Mouse (Mus musculus): ENCODE data around the gene Ksr1. TPM values are rescaled to one million over a fixed set of nuclear protein-coding genes. Genes with fewer than 3 reads are reported as not detected.

The Ksr1 gene
- total and polyA plus RNA-seq, 3 experiments = 22.5 to 73.1 (median 61.2) TPM

DNA sequence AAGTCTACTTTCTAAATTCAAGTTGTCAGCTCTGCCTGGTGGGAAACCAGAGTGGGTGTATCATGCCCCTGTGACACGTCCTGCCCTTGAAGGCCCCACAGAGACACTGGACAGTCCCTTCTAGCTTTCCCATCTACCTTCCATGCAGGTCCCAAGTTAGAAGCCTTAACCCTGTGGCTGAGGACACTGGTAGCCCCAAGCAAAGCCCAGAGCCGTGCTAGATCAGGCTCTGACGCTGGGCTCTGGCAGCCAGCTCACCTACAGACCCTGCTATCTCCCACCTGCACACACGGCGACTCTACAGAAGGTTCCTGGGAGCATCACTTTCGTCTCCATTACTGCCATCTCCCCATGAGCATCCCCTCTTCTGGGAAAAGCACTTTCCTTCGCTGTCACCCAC, 162.7 kb downstream of the Ksr1 start:
- TF ChIP-seq MAX (IDR thresholded peaks at IDR 0.05; ENCODE audit: low read length) (no peak), ZC3H11A (IDR thresholded peaks at IDR 0.05; ENCODE audit: low read depth, low read length) (no peak), USF1 (IDR thresholded peaks at IDR 0.05; ENCODE audit: low read depth, low read length) (no peak), USF2 (conservative IDR thresholded peaks at IDR 0.05; ENCODE audit: low read depth, low read length) (no peak), EP300 (IDR thresholded peaks at IDR 0.05; ENCODE audit: low read length) (no peak), ZMIZ1 (IDR thresholded peaks at IDR 0.05; ENCODE audit: low read depth, low read length) (no peak), SIN3A (IDR thresholded peaks at IDR 0.05; ENCODE audit: low read length) (no peak), HCFC1 (IDR thresholded peaks at IDR 0.05; ENCODE audit: low read depth, low read length) (no peak), CHD2 (IDR thresholded peaks at IDR 0.05; ENCODE audit: low read length) (no peak), IRF4 (IDR thresholded peaks at IDR 0.05; ENCODE audit: low read depth, low read length) (no peak), MXI1 (IDR thresholded peaks at IDR 0.05; ENCODE audit: low read depth, low read length) (no peak), TBP (conservative IDR thresholded peaks at IDR 0.05; ENCODE audit: low read depth, low read length) (no peak), ZNF384 (IDR thresholded peaks at IDR 0.05; ENCODE audit: low read depth, low read length) (no peak), MEF2A (IDR thresholded peaks at IDR 0.05; ENCODE audit: borderline replicate concordance, low read depth, low read length) (no peak), MYC (IDR thresholded peaks at IDR 0.05; ENCODE audit: low read depth, low read length) (no peak), POLR2AphosphoS2 (IDR thresholded peaks at IDR 0.05; ENCODE audit: low read depth, low read length) (no peak), ETS1 (conservative IDR thresholded peaks at IDR 0.05; ENCODE audit: low read depth, low read length) (no peak), JUND (conservative IDR thresholded peaks at IDR 0.05; ENCODE audit: low read depth, low read length) (no peak), BHLHE40 (IDR thresholded peaks at IDR 0.05; ENCODE audit: low read depth, low read length) (no peak)
- Histone ChIP-seq H3K36me3 (replicated peaks in 1 of 2; ENCODE audit: control insufficient read depth in 1 of 2, insufficient read depth in 1 of 2, low read length in 1 of 2) (peaks cover 0 to 66% of the 10 kb centered on the region in 2 experiments), H3K27me3 (replicated peaks) (no peaks in the 10 kb centered on the region), H3K9me3 (replicated peaks; ENCODE audit: low read length) (no peaks in the 10 kb centered on the region), H3K27ac (ENCODE audit: insufficient read depth, low read depth) (no peak overlapping the region), H3K9ac (ENCODE audit: insufficient read depth, low read depth) (no peak overlapping the region), H3K4me1 (ENCODE audit: control insufficient read depth in 1 of 2, insufficient read depth in 2 of 2) (peaks cover 8 to 27% of the 10 kb centered on the region in 2 experiments), H3K4me3 (replicated peaks in 1 of 3; ENCODE audit: low read depth in 2 of 3, low read length in 2 of 3, poor library complexity in 1 of 3) (no peak overlapping the region), H3K79me2 (replicated peaks; ENCODE audit: control insufficient read depth, extremely low read depth, insufficient read depth, poor library complexity, severe bottlenecking) (no peaks in the 10 kb centered on the region), H3K4me2 (ENCODE audit: insufficient read depth, low read depth, poor library complexity, severe bottlenecking) (no peak overlapping the region)
- in situ Hi-C loops (cut with MboI; ENCODE audit: low pct_ligation_motif_present, low pct_unique_long_range_greater_than_20kb, low sequenced_read_pairs) = no loop called here
- dilution Hi-C loops (cut with MboI; ENCODE audit: extremely low pct_ligation_motif_present, extremely low pct_unique_long_range_greater_than_20kb, low sequenced_read_pairs) = no loop called here
- no peak for DNase-seq (ENCODE audit: extremely low read depth)

DNA sequence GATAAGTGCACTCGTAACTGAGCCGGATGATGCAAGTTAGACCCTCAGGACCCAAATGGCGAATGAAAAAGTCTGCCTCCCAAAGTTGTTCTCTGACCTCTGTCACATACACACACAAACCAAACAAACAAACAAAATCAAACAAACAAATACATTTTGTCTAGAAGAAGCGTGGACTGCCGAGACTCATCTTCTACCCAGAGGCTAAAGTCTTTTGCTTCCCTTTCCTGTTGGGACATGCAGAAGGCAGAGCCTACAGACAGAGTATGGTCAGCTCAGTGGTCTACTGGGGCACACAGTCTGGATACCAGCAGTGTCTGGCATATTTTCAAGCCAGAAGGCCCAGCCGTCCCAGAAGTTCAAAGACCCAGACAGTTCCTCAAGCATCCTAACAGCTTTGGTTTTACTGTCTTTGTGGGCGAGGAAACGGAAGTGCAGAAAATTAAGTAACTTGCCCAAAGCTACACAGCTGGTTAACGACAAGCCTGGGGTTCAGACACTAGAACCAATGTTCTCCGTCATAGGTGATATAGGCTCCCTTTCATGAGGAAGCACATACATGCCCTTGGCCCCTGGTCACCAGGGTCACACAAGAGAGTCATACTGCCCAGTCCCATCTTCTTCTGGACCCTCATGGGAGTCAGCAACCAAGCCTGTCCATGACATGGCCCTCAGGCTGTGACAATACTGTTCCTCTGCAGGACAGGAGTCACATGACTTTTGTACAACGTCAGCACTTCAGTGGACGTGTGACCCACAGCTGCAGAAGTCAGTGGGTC, 163.5 kb downstream of the Ksr1 start:
- dilution Hi-C loops (cut with MboI; ENCODE audit: extremely low pct_ligation_motif_present, extremely low pct_unique_long_range_greater_than_20kb, low sequenced_read_pairs) (no loop called here), in situ Hi-C loops (cut with MboI; ENCODE audit: low pct_ligation_motif_present, low pct_unique_long_range_greater_than_20kb, low sequenced_read_pairs) (no loop called here)
- peaks cover 0 to 72% of the 10 kb centered on the region in 2 experiments for H3K36me3 ChIP-seq (replicated peaks in 1 of 2; ENCODE audit: control insufficient read depth in 1 of 2, insufficient read depth in 1 of 2, low read length in 1 of 2)
- no peaks in the 10 kb centered on the region for H3K79me2 ChIP-seq (replicated peaks; ENCODE audit: control insufficient read depth, extremely low read depth, insufficient read depth, poor library complexity, severe bottlenecking)
- TF ChIP-seq POLR2AphosphoS2 (IDR thresholded peaks at IDR 0.05; ENCODE audit: low read depth, low read length) (no peak), ZC3H11A (IDR thresholded peaks at IDR 0.05; ENCODE audit: low read depth, low read length) (no peak), MAZ (IDR thresholded peaks at IDR 0.05; ENCODE audit: low read depth, low read length) (no peak), USF1 (IDR thresholded peaks at IDR 0.05; ENCODE audit: low read depth, low read length) (peak; percentile 12; the same call in 1 of the 2 replicates), PAX5 (IDR thresholded peaks at IDR 0.05; ENCODE audit: low read length) (no peak)
- no peak overlapping the region for H3K27ac ChIP-seq (ENCODE audit: insufficient read depth, low read depth)
- no peaks in the 10 kb centered on the region for H3K27me3 ChIP-seq (replicated peaks)
- no peak for DNase-seq (ENCODE audit: extremely low read depth)
- peaks cover 8 to 27% of the 10 kb centered on the region in 2 experiments for H3K4me1 ChIP-seq (ENCODE audit: control insufficient read depth in 1 of 2, insufficient read depth in 2 of 2)
- H3K9ac ChIP-seq (ENCODE audit: insufficient read depth, low read depth) = no peak overlapping the region
- H3K4me2 ChIP-seq (ENCODE audit: insufficient read depth, low read depth, poor library complexity, severe bottlenecking) = no peak overlapping the region
- no peak overlapping the region for H3K4me3 ChIP-seq (replicated peaks in 1 of 3; ENCODE audit: low read depth in 2 of 3, low read length in 2 of 3, poor library complexity in 1 of 3)
- H3K9me3 ChIP-seq (replicated peaks; ENCODE audit: low read length) = no peaks in the 10 kb centered on the region
